Mouse (Mus musculus): ENCODE measurements at regions not wholly inside any gene's neighbourhood (a gene's known extent, or its start where the extent isn't known, plus 50 kb on each side); places are given as distances from the start of the nearest gene placed in this dataset.

DNA sequence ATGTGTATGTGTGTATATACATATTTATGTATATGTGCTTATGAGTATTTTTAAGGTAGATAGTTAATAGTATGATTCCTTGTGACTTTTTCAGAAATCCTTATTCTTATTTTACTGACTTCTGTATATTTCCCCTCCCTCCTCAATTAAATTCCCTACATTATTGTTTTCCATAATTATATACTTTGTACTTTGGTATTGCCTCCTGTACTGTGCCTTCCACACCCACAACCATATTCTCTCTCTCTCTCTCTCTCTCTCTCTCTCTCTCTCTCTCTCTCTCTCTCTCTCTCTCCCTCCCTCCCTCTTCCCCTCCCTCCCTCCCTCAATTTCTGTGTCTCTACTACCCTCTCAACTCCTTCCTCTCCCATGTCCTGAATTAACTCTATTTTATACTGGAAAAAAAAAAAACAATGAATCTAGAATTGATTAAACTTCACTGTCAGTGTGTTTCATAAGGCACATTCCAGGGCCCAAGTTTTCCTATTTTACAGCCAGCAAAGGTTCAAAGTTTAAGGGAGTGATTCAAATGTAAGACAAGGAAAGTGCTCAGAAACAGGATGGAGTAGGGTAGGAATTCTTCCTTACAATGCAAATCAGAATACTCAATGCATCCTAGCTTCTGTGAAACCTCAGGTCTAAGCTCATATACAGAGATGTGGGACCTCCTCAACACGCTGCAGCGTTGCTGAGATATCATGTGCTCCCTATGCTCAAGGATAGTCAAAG is 911.9 kb downstream of the Speer2 start:
- ATAC-seq, result no peak
- no peaks in the 10 kb centered on the region for H3K36me3 ChIP-seq (ENCODE audit: poor library complexity, severe bottlenecking)
- H3K27ac ChIP-seq, result no peak overlapping the region
- no peaks in the 10 kb centered on the region for H3K27me3 ChIP-seq
- WGBS, result 87% methylated on average over 2 of the region's 2 CpGs
- H3K4me1 ChIP-seq, result no peaks in the 10 kb centered on the region
- H3K9ac ChIP-seq, result no peak overlapping the region
- no peak overlapping the region for H3K4me2 ChIP-seq
- H3K9me3 ChIP-seq (replicated peaks), result no peaks in the 10 kb centered on the region
- H3K4me3 ChIP-seq, result no peak overlapping the region

DNA sequence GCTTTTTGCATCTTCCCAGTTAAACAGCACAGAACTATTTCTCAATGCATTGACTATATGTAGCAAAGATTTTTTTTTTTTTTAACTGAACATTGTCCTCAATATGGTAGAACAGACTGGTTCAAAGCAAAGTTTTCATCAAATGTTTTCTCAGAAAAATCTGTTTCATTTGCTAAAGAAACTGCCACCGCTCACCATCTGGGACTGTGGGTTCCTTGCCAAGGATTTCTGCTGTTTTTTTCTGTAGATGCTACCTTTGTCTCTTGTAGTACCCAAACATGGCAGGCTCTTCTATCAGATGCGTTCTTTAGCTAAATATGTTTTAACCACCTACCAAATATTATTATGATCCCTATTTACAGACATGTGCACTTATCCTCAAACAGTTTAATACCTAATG is 952.7 kb downstream of the Speer2 start:
- Histone ChIP-seq H3K4me2 (no peak overlapping the region), H3K27ac (no peak overlapping the region), H3K9ac (no peak overlapping the region), H3K4me1 (no peaks in the 10 kb centered on the region), H3K9me3 (replicated peaks) (no peaks in the 10 kb centered on the region), H3K27me3 (no peaks in the 10 kb centered on the region), H3K36me3 (ENCODE audit: poor library complexity, severe bottlenecking) (no peaks in the 10 kb centered on the region), H3K4me3 (no peak overlapping the region)
- peak; percentile 58; the same call in 1 of the 2 replicates for ATAC-seq
- 81% methylated on average over 2 of the region's 2 CpGs for WGBS

DNA sequence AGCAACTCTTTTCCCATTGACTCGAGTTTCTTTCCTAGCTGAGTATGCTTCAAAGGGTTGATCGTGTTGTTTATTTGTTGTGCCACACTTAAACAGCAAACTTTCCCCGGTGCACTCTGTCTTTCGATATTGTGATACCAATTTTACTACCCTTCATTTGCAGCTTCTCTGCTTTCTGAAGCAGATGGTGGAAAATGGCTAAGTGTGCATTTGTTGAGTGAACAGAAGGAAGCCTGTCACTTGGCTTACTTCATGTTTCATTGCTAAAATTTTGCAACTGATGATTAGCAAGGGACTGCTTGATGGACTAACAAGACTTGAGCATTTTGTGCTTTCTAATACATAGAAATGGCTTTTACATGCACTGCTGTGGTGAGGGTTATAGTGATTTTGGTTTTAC is 965.4 kb downstream of the Speer2 start:
- Histone ChIP-seq H3K27me3 (no peaks in the 10 kb centered on the region), H3K9me3 (replicated peaks) (no peaks in the 10 kb centered on the region), H3K27ac (no peak overlapping the region), H3K4me3 (no peak overlapping the region), H3K4me2 (no peak overlapping the region), H3K36me3 (ENCODE audit: poor library complexity, severe bottlenecking) (no peaks in the 10 kb centered on the region), H3K4me1 (no peaks in the 10 kb centered on the region), H3K9ac (no peak overlapping the region)
- WGBS, result 77% methylated on average over 4 of the region's 4 CpGs
- peak; percentile 41; the same call in 1 of the 2 replicates for ATAC-seq

DNA sequence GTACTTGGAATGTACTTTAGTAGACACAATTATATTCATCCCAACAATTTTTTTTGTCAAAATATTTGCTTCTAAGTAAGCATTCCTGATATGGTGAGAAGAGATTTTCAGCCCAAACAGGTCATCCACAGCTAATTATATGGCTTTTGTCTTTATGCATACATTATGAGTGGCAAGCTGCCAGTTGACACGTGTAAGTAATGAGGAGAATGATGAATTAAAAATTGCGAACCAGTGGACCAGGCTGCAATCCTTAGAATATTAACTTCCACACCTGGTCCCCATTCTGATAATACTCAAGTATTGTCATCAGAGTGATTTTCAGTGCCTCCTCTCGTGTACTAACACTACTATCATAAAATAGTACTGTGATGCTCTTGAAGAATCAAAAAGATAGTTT is 1014.8 kb downstream of the Speer2 start:
- Histone ChIP-seq H3K4me2 (no peak overlapping the region), H3K4me1 (no peaks in the 10 kb centered on the region), H3K9me3 (replicated peaks) (no peaks in the 10 kb centered on the region), H3K4me3 (no peak overlapping the region), H3K36me3 (ENCODE audit: poor library complexity, severe bottlenecking) (no peaks in the 10 kb centered on the region), H3K27me3 (no peaks in the 10 kb centered on the region), H3K9ac (no peak overlapping the region), H3K27ac (no peak overlapping the region)
- ATAC-seq, result no peak
- 31% methylated on average over 3 of the region's 3 CpGs for WGBS
